Mouse (Mus musculus) heart, postnatal 25 days (tissue): ENCODE measurements around the gene Gbp3. TPM values are rescaled to one million over a fixed set of nuclear protein-coding genes. Genes with fewer than 3 reads are reported as not detected.
A peak's percentile ranks its signal among the peaks of the same experiment; 100 is the strongest.
"Not testable (repeated sequence)": the region's sequence is repeated elsewhere in the genome, so short reads cannot be mapped to it uniquely, and the experiment has no call there.

Source experiments
- DNase-seq: peaks from one replicate; pipeline ENCODE4 v3.0.0; 2022; ENCODE audit warnings: low spot score
- intact Hi-C: fragments of 180-260 bp; cut with DNase I; formaldehyde crosslinking; loops from one replicate; pipeline ENCODE4 v1.15.1; 2025
- total RNA-seq, 2 experiments: library from RNA; stranded (reverse); gene quantifications; 2 replicates each; pipeline ENCODE4 v1.2.3; 2021

Gene Gbp3
- total RNA-seq: 10 to 100 TPM; 10.5 to 12.6 TPM

- intact Hi-C loops: loop anchor here (1.0 to 10.0 kb wide), 6 partner anchors 29 to 145 kb away; partner anchors contain the start of genes Gbp5, Gbp7 and Kyat3
- peak; percentile 58 for DNase-seq
These were observed at the start of gene Gbp3 for GRCm38 (mm10) chr3:142559632-142560228. TSS of gene Gbp3 (plus strand) at chr3:142560026.

GRCm38 (mm10) chr3:142528116-142528515 is 31.7 kb upstream of the Gbp3 start:
- no peak for DNase-seq
- intact Hi-C loops: no loop called here

- intact Hi-C loops: no loop called here
- no peak for DNase-seq
These were observed 30.2 kb upstream of the Gbp3 start for GRCm38 (mm10) chr3:142529597-142529996.

GRCm38 (mm10) chr3:142530087-142530953 is 29.5 kb upstream of the Gbp3 start, which contains the start of gene Gbp7:
TSS of gene Gbp7 (plus strand) at chr3:142530342.
- intact Hi-C loops: loop anchor here (1.0 to 2.0 kb wide), 2 partner anchors 30 to 33 kb away; partner anchors contain the start of gene Gbp3
- peak; percentile 48 for DNase-seq

- intact Hi-C loops: loop anchor here (2.0 kb wide), 1 partner anchor 29 kb away; the partner anchor contains the start of gene Gbp3
These were observed 28.2 kb upstream of the Gbp3 start for GRCm38 (mm10) chr3:142531595-142531994.

GRCm38 (mm10) chr3:142533185-142533584 is 26.6 kb upstream of the Gbp3 start:
- no peak for DNase-seq
- intact Hi-C loops: no loop called here

More at GRCm38 (mm10) chr3:142531595-142531994, 28.2 kb upstream of the Gbp3 start:
- no peak for DNase-seq

GRCm38 (mm10) chr3:142535667-142536066 is 24.2 kb upstream of the Gbp3 start:
- intact Hi-C loops: no loop called here
- DNase-seq: no peak

GRCm38 (mm10) chr3:142541391-142541790 is 18.4 kb upstream of the Gbp3 start:
- intact Hi-C loops: no loop called here

GRCm38 (mm10) chr3:142542776-142543175 is 17.1 kb upstream of the Gbp3 start:
- DNase-seq: not testable (repeated sequence)

More at GRCm38 (mm10) chr3:142541391-142541790, 18.4 kb upstream of the Gbp3 start:
- no peak for DNase-seq

GRCm38 (mm10) chr3:142546690-142547089 is 13.1 kb upstream of the Gbp3 start:
- intact Hi-C loops: no loop called here
- no peak for DNase-seq

More at GRCm38 (mm10) chr3:142542776-142543175, 17.1 kb upstream of the Gbp3 start:
- intact Hi-C loops: not testable (repeated sequence)

- intact Hi-C loops: no loop called here
- no peak for DNase-seq
These were observed 9.7 kb upstream of the Gbp3 start for GRCm38 (mm10) chr3:142550052-142550676.

GRCm38 (mm10) chr3:142554601-142555000 is 5.2 kb upstream of the Gbp3 start:
- intact Hi-C loops: no loop called here
- no peak for DNase-seq

GRCm38 (mm10) chr3:142555623-142556022 is 4.2 kb upstream of the Gbp3 start:
- intact Hi-C loops: no loop called here

GRCm38 (mm10) chr3:142560296-142560948 is 596 bp downstream of the Gbp3 start:
- intact Hi-C loops: loop anchor here (1.0 to 10.0 kb wide), 5 partner anchors 30 to 144 kb away; partner anchors contain the start of genes Gbp5, Gbp7 and Kyat3
- DNase-seq: peak; percentile 76

More at GRCm38 (mm10) chr3:142555623-142556022, 4.2 kb upstream of the Gbp3 start:
- DNase-seq: no peak

- intact Hi-C loops: loop anchor here (2.0 to 10.0 kb wide), 3 partner anchors 30 to 144 kb away; partner anchors contain the start of genes Gbp7 and Kyat3
- DNase-seq: no peak
These were observed 1.3 kb downstream of the Gbp3 start for GRCm38 (mm10) chr3:142561045-142561646.

- intact Hi-C loops: loop anchor here (2.0 to 10.0 kb wide), 3 partner anchors 31 to 143 kb away; partner anchors contain the start of genes Gbp7 and Kyat3
- no peak for DNase-seq
These were observed 1.8 kb downstream of the Gbp3 start for GRCm38 (mm10) chr3:142561666-142562065.

- intact Hi-C loops: loop anchor here (10.0 kb wide), 1 partner anchor 137 kb away; the partner anchor contains the start of gene Kyat3
- not testable (repeated sequence) for DNase-seq
These were observed 7.7 kb downstream of the Gbp3 start for GRCm38 (mm10) chr3:142567490-142567889.

- DNase-seq: no peak
- intact Hi-C loops: no loop called here
These were observed 10.9 kb downstream of the Gbp3 start for GRCm38 (mm10) chr3:142570738-142571137.

GRCm38 (mm10) chr3:142577108-142577507 is 17.3 kb downstream of the Gbp3 start:
- DNase-seq: no peak

More at GRCm38 (mm10) chr3:142577108-142577507, 17.3 kb downstream of the Gbp3 start:
- intact Hi-C loops: no loop called here
